Mouse (Mus musculus) forelimb bud, embryonic 11.5 days (tissue): ENCODE measurements around the gene Crk.
A peak's percentile ranks its signal among the peaks of the same experiment; 100 is the strongest.

Source experiments
- DNase-seq: peaks from one replicate; pipeline ENCODE4 v3.0.0-alpha.2; 2012; ENCODE audit warnings: low read depth, low spot score

Gene Crk

DNA sequence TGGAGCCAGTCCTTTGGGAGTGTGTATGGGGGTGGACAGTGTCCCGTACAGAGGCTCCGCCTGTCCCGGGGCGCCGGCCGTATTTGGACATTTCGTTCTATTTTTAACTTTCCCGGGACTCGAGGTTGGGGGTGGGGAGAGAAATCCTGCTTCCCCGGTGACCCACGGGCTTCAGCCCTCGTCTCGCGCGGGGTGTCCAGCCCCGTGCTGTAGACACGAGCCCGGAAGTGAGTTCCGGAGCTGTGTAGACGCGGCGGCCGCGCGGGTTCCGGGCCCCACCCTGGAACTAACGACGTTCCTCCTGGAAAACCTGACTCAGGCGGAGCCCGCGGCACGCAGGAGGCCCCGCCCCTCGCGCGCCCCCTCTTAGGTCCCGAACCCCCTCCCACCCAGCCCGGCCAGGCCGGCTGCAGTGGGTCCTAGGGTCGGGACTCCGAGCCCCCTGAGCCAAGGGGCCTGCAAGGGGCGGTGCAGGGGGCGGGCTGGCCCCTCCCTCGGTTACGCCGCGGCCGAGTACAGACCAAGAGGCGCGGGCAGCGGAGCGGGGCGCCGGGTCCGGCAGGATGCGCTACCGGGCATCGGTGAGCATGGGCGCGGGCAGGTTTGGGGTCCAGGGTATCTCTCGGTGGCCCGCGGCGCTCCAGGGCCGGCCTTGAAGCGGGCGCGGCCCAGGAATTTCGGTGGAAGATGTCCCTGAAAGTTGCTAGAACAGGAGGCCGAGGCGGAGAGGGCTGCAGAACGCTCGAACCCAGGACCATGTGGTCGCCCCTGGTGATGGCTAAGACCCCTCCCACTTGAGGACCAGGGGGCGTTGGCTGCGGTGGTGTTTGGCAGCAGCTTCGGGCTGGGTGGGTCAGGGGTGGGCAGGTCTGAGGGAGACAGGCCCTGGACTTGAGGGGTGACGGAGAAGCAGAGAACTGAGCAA, 23.2 kb upstream of the Crk start:
- DNase-seq = peak; percentile 35

DNA sequence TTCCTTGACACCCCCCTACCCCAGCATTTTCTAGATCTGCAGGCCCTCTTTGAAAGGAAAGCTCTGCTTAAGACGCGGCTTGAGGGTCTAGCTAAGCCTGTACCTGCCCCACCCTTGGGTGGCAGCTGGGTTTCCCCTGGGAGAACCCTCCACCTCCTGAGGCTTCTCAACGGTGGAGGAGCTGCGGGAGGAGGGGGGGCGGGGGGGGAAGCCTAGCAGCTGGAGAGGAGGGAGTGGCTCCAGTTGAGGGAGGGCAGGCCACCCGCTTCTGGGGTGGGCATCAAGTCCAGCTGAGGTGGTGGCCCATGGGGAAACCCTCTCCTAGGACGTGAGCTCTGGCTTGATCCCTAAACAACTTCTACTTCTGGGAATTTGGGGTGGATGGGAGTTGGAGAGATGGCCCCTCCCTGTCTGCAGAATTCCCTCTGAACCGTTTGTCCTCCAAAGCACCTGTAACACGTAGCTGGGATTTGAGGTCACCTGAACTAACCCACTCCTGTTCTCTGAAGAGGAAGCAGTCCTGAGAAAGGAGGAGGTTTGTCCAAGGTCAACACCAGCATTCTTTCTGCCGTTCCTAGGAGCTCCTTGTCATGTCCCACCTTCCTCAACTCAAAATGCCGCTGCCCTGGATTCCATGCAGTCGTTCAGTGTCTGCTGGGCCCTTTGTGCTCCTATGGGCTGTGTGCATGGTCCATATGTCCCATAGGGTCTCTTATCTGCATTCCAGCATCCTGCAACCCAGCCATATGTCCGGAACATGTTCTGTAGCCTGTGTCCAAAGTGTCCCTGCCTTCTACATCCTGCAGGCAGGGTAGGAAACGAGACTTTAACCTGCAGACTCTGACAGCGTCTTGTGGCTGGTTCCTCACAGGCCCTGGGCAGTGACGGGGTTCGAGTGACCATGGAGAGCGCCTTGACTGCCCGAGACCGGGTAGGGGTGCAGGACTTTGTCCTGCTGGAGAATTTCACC, 22.2 kb upstream of the Crk start:
- no peak for DNase-seq

DNA sequence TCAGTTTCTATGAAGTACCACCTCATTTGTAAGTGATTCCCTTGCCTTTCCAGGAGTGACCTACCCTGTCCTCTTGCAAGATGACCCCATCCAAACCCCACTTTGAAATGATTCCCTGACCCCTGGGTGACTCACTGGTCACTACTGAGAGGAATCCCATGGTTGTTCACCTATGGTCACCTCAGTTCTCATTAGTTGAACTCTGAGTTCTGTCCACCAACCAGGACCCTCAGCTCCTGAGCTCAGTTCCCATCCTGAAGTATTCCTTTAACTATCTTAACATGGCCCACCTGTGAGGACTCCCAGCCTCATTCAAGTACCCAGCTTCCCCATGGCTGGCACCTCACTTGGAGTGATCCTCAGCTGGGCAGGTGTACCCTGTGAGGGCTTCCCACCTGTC, 21.2 kb upstream of the Crk start:
- no peak for DNase-seq

DNA sequence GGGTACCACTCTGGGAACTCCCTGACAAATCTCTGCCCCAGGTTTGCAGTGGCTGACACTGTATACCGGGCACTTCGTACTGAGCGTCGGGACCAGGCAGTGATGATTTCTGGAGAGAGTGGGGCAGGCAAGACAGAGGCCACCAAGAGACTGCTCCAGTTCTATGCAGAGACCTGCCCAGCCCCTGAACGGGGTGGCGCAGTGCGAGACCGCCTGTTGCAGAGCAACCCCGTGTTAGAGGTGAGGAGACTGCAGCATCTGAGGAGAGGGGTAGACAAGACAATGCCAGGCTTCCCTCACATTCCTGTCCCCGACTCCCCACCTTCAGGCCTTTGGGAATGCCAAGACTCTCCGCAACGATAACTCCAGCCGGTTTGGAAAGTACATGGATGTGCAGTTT, 20.7 kb upstream of the Crk start:
- no peak for DNase-seq

DNA sequence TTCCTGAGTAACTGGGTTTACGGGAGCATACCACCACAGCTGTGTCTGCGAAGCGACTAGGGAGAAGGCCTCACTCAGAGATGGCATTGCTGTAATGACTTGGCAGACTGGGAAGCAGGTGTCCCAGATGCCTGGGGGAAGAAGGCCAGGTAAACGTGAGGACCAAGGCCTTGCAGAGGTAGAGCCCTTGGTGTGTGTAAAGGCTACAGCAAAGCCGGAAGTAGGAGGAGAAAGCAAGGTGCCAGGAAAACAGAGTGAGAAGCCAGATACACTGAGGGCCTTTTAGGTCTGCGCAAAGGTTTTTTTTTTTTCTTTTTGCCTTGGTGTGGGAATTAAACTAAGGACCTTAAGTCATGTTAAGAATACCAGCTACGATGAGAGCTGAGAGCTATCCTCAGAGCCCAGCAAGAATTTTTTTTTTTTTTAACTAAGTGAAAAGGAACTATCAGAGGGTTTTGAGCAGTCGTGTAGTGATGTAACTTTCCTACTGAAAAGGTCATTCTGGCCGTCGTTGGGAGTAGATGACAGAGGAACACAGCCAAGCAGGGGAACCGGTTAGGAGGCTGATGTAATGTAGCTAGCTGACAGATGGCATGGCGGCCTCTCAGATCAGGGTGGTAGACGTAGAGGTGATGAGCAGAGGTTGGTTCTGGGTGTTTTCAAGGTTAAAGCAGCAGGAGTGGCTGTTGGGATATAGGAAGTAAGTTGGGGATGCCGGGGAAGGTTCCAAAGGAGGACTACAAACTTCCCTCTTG, 19.9 kb upstream of the Crk start:
- no peak for DNase-seq

DNA sequence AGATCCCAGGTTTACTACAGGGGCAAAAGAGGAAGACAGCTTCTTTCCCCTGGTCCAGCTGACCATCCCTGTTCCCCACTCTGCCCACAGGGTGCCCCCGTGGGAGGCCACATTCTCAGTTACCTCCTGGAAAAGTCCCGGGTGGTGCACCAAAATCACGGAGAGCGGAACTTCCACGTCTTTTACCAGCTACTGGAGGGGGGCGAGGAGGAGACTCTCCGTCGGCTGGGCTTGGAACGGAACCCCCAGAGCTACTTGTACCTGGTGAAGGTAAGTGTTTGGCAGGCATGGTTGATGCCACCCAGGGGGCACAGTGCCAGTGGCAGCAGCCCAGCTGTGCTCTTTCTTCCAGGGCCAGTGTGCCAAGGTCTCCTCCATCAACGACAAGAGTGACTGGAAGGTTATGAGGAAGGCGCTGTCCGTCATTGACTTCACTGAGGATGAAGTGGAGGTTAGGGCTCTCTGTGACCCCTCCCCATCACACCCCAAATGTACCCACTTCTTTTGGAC, 18.9 kb upstream of the Crk start:
- no peak for DNase-seq

DNA sequence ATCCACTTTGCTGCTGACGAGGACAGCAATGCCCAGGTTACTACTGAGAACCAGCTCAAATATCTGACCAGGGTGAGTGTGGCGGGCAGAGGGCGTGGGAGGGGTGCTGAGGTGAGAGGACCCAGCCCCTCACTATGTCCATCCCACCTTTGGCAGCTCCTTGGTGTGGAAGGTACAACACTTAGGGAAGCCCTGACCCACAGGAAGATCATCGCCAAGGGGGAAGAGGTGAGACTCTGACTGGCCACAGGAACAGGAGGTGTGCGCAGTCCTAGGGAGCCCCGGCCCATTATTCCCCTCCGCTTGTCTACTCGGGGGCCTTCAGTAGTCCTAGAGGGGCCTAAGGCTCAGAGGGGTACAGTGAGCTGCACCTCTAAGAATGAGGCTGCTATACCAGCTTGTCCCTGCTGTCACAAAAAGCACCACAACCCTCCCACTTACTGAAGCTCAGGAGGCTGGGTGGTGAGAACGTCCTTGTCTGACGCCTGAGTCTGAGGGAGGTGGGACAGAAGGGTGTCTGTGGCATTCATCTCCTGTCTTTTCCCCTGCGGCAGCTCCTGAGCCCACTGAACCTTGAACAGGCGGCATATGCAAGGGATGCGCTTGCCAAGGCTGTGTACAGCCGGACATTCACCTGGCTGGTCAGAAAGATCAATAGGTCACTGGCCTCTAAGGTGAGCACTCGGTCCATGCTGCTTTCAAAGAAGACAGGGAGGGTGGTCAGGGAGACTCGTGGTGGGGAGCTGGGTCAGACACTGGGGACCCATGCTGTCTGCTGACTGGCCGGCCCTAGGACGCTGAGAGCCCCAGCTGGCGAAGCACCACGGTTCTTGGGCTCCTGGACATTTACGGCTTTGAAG, 17.9 kb upstream of the Crk start:
- no peak for DNase-seq

DNA sequence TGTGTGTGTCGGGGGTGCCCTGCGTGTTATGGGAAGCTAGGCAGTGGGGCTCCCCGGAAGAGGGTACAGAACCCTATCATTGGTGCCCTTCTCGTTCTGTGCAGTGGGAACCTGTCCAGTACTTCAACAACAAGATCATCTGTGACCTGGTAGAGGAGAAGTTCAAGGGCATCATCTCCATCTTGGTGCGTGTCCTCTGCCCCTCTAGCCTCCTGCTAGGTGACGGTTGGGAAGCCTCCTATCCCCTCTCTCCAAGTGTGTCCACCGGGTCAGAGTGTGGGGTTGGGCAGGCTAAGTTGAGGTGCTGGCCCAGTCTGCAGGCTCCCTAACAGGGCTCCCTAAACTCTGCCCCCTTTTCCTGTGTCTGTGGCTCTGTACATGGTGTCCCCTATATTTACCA, 16.9 kb upstream of the Crk start:
- DNase-seq = no peak

DNA sequence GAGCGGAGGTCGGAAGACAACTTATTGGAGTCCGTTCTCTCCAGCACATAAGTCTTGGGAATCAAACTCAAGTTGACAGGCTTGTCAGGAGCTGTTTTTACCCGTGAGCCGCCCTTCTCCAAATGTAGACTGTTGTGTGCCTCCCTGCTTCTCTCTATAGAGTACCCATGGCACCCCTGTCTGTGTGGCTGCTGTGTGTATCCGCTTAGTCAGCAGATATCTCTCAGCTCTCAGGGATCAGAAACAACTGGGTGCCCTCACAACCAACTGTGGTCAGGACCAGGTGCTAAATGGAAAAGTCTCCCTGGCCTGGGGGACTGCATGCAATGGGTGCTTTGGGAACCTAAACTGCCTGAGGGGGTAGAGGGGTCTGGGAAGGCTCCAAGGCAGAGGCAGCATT, 12.8 kb upstream of the Crk start:
- DNase-seq = no peak

DNA sequence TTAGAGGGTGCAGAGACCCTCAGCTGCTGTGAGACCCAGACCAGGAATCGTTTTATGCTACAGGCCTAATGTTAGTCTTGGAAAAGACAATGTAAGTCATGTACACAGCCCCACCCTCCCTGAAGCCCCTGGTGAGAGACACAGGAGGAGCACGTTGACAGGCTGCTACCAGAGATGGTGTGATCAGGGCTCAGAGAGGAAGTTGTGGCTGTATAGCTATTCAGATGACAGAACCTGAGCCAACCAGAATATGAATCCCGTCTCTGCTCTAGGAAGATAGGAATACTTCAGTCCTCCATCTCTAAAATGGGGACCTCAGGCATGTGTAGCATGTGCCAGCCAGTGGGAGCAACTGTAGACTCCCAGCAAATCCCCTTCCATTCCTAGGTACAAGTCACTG, 10.4 kb upstream of the Crk start:
- no peak for DNase-seq

DNA sequence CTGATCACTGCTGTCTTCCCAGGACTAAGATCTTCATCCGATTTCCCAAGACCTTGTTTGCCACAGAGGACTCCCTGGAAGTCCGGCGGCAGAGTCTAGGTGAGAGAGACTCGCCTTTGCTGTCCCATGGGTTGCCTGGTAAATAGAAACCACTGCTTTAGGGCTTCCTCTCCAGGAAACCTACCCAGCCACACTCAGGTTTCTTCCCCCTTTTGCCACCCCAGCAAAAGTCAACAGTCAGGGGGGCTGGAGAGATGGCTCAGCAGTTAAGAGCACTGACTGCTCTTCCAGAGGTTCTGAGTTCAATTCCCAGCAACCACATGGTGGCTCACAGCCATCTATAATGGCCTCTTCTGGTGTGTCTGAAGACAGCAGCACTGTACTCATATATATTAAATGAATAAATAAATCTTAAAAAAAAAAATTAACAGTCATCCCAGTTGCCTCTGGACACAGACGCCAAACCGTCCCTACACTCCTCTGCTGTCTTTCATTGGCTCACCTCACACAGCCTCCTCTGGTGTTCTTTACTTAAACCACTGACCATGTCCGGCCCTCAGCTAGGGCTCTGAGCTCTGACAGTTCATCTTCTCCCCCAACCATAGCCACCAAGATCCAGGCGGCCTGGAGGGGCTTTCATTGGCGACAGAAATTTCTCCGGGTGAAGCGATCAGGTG, 9.7 kb upstream of the Crk start:
- no peak for DNase-seq

DNA sequence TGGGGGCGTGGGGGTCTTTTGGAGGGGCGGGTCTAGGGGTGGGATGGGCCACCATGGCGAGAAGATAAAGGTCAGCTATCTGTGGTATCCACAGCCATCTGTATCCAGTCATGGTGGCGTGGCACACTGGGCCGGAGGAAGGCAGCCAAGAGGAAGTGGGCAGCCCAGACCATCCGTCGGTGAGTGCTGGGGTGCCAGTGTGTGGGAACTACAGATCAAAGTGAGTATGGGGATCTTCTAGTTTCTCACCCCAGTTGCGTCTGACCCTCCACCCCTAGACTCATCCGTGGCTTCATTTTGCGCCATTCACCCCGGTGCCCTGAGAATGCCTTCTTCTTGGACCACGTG, 9.2 kb upstream of the Crk start:
- DNase-seq = no peak

DNA sequence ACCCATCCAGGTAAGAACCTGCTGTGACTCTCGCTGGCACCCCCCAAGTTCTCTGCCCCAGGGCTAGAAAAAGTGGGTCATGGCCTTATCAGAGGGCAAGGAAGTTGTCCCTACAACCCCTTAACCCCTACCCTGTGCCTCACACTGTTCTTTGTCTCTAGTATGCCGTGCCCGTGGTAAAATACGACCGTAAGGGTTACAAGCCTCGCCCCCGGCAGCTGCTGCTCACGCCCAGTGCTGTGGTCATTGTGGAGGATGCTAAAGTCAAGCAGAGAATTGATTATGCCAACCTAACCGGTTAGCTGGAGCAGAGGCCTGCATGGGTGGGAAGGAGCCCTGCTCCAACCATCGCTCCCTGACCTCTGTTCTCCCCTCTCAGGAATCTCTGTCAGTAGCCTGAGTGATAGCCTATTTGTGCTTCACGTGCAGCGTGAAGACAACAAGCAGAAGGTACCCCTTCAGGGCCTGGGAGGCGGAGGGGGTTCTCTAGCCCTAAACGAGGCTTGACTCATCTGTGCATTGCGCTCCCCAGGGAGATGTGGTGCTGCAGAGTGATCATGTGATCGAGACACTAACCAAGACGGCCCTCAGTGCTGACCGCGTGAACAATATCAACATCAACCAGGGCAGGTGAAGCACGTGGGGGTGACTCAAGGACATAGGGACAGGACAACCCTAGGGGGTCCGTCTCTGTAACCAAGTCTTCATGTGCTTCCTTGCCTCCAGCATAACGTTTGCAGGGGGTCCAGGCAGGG, 7.5 kb upstream of the Crk start:
- DNase-seq = no peak

DNA sequence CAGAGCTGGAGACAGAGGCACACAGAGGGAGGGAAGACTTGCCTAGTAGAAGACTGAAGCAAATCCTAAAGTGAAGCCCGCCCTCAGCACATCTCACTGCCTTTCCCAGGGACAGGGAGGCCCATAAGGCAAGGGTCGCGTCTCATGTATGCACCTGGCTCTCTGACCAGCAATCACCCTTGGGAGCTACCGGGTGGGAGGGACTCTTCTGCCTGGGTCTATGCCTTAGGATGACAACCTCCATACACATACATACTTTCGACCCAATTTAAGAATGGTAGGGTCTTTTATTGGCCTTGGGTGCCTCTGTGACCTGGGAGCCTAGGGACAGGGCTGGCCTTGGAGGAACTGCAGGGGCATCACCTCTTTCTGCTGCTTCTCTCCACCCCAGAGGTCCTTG, 5.6 kb upstream of the Crk start:
- no peak for DNase-seq

DNA sequence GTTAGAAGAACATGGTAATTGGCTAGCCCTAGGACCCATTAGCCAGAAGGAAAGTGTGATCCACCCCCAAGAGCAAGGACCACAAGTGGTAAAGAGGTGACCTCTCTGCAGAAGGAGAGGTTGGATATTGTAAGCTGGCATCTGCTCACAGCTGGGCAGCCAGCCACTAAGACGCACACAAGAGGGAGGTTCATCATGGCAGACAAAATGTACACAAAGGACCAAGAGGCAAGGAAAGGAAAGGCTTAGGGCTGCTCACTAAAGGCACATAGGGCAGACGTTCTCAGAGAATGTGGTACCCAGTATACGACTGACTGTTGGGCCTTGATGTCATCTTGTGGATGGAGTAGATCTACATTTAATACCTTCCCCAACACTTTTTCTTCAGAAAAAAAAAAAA, 4.2 kb upstream of the Crk start:
- no peak for DNase-seq

DNA sequence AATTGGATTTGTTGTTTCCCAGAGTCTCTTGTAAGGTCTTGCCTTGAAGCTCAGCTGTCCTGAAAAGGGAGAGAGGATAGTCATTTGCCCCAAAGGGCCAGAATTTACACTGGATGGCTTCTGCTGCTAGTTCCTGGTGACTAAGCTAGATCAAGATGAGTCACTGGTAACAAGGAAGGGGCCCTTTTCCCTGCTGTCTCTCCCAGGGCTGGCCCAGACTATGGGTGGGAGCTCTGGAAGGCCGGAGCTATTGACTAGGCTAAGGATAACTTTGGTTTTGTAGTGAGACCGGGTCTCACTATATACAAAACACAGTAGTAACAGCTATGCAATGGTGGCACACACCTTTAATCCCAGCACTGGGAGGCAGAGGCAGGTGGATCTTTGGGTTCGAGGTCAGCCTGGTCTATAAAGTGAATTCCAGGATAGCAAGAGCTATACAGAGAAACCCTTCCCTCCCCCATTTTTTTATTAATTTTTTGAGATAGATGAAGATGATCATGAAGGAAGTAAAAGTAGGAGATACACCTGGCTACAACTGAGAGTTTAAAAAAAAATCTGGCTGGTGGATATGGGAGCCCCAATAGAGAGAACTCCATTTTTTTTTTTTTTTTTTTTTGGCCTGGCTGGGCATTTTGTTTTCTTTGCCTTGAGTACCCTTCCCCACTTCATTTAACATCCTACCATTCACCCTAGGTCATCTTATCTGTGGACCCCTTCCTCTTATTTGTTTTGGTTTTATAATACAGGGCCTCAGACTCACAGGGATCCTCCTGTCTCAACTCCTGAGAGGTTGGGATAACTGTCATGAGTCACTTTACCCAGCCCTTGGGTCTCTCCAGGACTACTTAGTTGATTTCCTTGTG, 945 bp upstream of the Crk start:
- no peak for DNase-seq

DNA sequence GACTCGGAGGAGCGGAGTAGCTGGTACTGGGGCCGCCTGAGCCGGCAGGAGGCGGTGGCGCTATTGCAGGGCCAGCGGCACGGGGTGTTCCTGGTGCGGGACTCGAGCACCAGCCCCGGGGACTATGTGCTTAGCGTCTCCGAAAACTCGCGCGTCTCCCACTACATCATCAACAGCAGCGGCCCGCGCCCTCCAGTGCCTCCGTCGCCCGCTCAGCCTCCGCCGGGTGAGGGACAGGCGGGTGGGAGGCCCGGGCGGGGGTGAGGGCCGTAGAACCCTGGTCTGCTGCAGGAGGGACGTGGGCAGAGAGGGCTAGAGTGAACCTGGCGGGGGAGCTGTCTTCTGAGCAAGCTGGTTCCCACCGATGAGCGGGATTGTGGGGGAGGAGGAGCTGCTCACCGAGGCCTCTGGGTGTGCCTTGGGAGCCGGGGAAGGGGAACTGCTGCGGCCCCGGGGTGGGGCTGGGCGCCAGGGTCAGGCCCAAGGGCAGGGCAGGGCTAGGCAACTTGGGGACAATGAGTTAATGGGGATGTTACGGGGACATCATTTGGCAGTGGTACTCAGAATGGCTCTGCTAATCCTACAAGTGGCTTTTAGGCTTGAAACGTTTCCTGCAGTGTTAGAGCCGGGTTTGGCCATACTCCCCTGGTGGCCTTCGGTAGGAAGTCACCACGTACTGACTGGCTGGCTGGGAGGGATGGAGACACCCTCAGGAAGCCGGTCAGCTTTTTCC, 546 bp downstream of the Crk start:
- peak; percentile 53 for DNase-seq

DNA sequence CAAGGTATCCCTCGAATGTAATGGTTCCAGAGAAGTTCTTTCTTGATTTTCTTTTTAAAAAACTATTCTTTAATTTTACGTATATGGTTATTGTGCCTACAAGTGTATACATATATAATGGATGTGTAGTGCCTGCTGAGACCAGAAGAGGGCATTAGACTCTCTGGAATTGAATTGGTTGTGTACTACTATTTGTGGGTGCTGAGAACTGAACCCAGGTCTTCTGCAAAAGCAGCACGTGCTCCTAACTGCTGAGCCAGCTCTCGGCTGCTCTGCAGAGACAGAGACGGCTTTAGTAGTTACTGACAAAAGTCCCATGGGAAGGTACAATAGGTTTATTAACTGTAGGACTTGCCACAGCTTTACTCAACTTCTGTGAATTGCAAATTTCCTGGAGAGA, 5.4 kb downstream of the Crk start:
- no peak for DNase-seq
